ENCODE assay signal across 9 mouse cellular contexts in genomic region chr3:98426749-98427148, GRCm38 (mm10). TPM values are rescaled to one million over a fixed set of nuclear protein-coding genes. Genes with fewer than 3 reads are reported as not detected.
DNase-seq lines count a peak whose midpoint lies in the region; ATAC-seq lines count a peak whose summit lies in the region.
"Had no signal": no experiment of that assay in that cellular context is flagged by ENCODE, and none has a peak within 500 bp of the region (broad histone marks: within the 10 kb centered on the region; RNA-seq: fewer than 3 reads in every experiment).

No protein-coding gene starts in this region.

- H3K4me3 ChIP-seq in heart, embryonic 14.5 days (ENCODE audit: control insufficient read depth in 1 of 2, insufficient read depth in 1 of 2, low read depth in 1 of 2, low read length in 2 of 2) = peak overlapping the region; percentile 59 to 63; a peak in 3 of 4 replicates
- peak overlapping the region; percentile 68 for H3K4me3 ChIP-seq in hindbrain, embryonic 10.5 days
- H3K4me3 ChIP-seq in liver, embryonic 16.5 days (ENCODE audit: low read depth, low read length) = no peak overlapping the region

- ATAC-seq in heart, embryonic 14.5 days (ENCODE audit: insufficient number of reproducible peaks, insufficient read depth, low FRiP score, low read depth) = no peak
- ATAC-seq in liver, embryonic 16.5 days (ENCODE audit: low read depth) = no peak

- 59% methylated on average over 5 of the region's 5 CpGs for WGBS in heart, embryonic 14.5 days
- 42% methylated on average over 5 of the region's 5 CpGs for WGBS in hindbrain, embryonic 10.5 days
- 39% methylated on average over 5 of the region's 5 CpGs for WGBS in liver, embryonic 16.5 days (ENCODE audit: insufficient replicate concordance)

- H3K4me1 ChIP-seq in heart, embryonic 14.5 days (ENCODE audit: control insufficient read depth in 2 of 2, insufficient read depth in 2 of 2, low read length in 2 of 2) = peaks cover 8 to 16% of the 10 kb centered on the region in 2 experiments
- peaks cover 32% of the 10 kb centered on the region for H3K4me1 ChIP-seq in hindbrain, embryonic 10.5 days (replicated peaks)
- peaks cover 2% of the 10 kb centered on the region; the same call in 1 of the 2 replicates for H3K4me1 ChIP-seq in liver, embryonic 16.5 days (ENCODE audit: control insufficient read depth, low read depth, low read length)

- DNase-seq in heart, postnatal 25 days (ENCODE audit: low spot score) = no peak
- peak; percentile 1 for DNase-seq in R1 (ENCODE audit: low read depth, low spot score)
- no peak for DNase-seq in hindbrain, embryonic 10.5 days (ENCODE audit: low spot score)
- no peak for DNase-seq in ovary, postnatal 10 days (ENCODE audit: low spot score)
- no peak for DNase-seq in layer of hippocampus, postnatal 25 days (ENCODE audit: extremely low spot score in 1 of 2, low spot score in 1 of 2)
- no peak for DNase-seq in adrenal gland, adult 18-20 months (ENCODE audit: low spot score in 2 of 2)

- H3K9ac ChIP-seq in heart, embryonic 14.5 days (ENCODE audit: low read length) = peak overlapping the region; percentile 77
- H3K9ac ChIP-seq in liver, embryonic 16.5 days (ENCODE audit: low read depth, low read length) = no peak overlapping the region

- peaks cover 8% of the 10 kb centered on the region for H3K27me3 ChIP-seq in heart, embryonic 14.5 days (ENCODE audit: control insufficient read depth, insufficient read depth, low read length)
- peaks cover 51% of the 10 kb centered on the region for H3K27me3 ChIP-seq in hindbrain, embryonic 10.5 days (ENCODE audit: insufficient read depth, poor library complexity, severe bottlenecking)
- peaks cover 36% of the 10 kb centered on the region for H3K27me3 ChIP-seq in liver, embryonic 16.5 days (ENCODE audit: control insufficient read depth, insufficient read depth, low read depth, low read length)

- H3K9me3 ChIP-seq in heart, embryonic 14.5 days (ENCODE audit: control insufficient read depth, low read length) = no peaks in the 10 kb centered on the region
- no peaks in the 10 kb centered on the region for H3K9me3 ChIP-seq in hindbrain, embryonic 10.5 days
- no peaks in the 10 kb centered on the region for H3K9me3 ChIP-seq in liver, embryonic 16.5 days (replicated peaks; ENCODE audit: control insufficient read depth, low read length)

- H3K4me2 ChIP-seq in heart, embryonic 14.5 days (ENCODE audit: low read length) = peak overlapping the region; percentile 99
- H3K4me2 ChIP-seq in liver, embryonic 16.5 days (ENCODE audit: low read depth, low read length) = peak overlapping the region; percentile 77; the same call in 1 of the 2 replicates

- intact Hi-C loops in heart, postnatal 25 days (cut with DNase I) = no loop called here

- H3K27ac ChIP-seq in heart, embryonic 14.5 days (replicated peaks in 1 of 2; ENCODE audit: control insufficient read depth in 1 of 2, insufficient read depth in 1 of 2, low read depth in 2 of 2, low read length in 2 of 2) = no peak overlapping the region
- no peak overlapping the region for H3K27ac ChIP-seq in hindbrain, embryonic 10.5 days
- H3K27ac ChIP-seq in liver, embryonic 16.5 days (ENCODE audit: low read length) = no peak overlapping the region

- peaks cover 10% of the 10 kb centered on the region for H3K36me3 ChIP-seq in heart, embryonic 14.5 days (ENCODE audit: control insufficient read depth, insufficient read depth, low read length)
- H3K36me3 ChIP-seq in hindbrain, embryonic 10.5 days = peaks cover 10% of the 10 kb centered on the region
- no peaks in the 10 kb centered on the region for H3K36me3 ChIP-seq in liver, embryonic 16.5 days (ENCODE audit: control insufficient read depth, insufficient read depth)

RNA-seq across cellular contexts. Expression of gene Gm4450, which starts 30.2 kb away (rescaled TPM):
- not detected in 2 replicates for polyA plus RNA-seq in heart, embryonic 14.5 days (2014; fragmentation: Nextera tagmentation; extraction: Ambion mirVana)
- total RNA-seq in heart, postnatal 25 days (2021) = not detected
- polyA plus RNA-seq in hindbrain, embryonic 10.5 days (2016; fragmentation: Nextera tagmentation; extraction: Ambion mirVana) = not detected in 2 replicates
- polyA plus RNA-seq in liver, embryonic 16.5 days (2015; fragmentation: Nextera tagmentation; extraction: Ambion mirVana) = not detected in 2 replicates
- not detected for total RNA-seq in layer of hippocampus, postnatal 25 days (2021)
- total RNA-seq in adrenal gland, adult 18-20 months (2021) = not detected
- total RNA-seq: gastrocnemius, postnatal 25 days had no signal

RNA-seq across cellular contexts. Expression of gene Zfp697, which starts 44.5 kb away (rescaled TPM):
- 11.1 and 13.3 TPM in 2 replicates for polyA plus RNA-seq in heart, embryonic 14.5 days (2014; fragmentation: Nextera tagmentation; extraction: Ambion mirVana)
- 1 to 10 TPM; 5.6 to 6.8 TPM for total RNA-seq in heart, postnatal 25 days (2021)
- 6.6 and 8.0 TPM in 2 replicates for polyA plus RNA-seq in hindbrain, embryonic 10.5 days (2016; fragmentation: Nextera tagmentation; extraction: Ambion mirVana)
- polyA plus RNA-seq in liver, embryonic 16.5 days (2015; fragmentation: Nextera tagmentation; extraction: Ambion mirVana) = 2.0 and 2.1 TPM in 2 replicates
- 10 to 100 TPM; 24.0 to 27.7 TPM for total RNA-seq in layer of hippocampus, postnatal 25 days (2021)
- total RNA-seq in adrenal gland, adult 18-20 months (2021) = 1 to 10 TPM; 3.8 to 5.9 TPM
